Mouse (Mus musculus) heart, postnatal 14 days (tissue): ENCODE measurements around the gene Wwox. TPM values are rescaled to one million over a fixed set of nuclear protein-coding genes. Genes with fewer than 3 reads are reported as not detected.
"Not testable (repeated sequence)": the region's sequence is repeated elsewhere in the genome, so short reads cannot be mapped to it uniquely, and the experiment has no call there.

Source experiments
- DNase-seq, 2 experiments: peaks; one replicate each; pipeline ENCODE4 v3.0.0; 2021 to 2022
- intact Hi-C: fragments of 180-260 bp; cut with DNase I; formaldehyde crosslinking; loops from one replicate; pipeline ENCODE4 v1.15.1; 2025
- total RNA-seq, 2 experiments: library from RNA; stranded (reverse); gene quantifications; 2 replicates each; pipeline ENCODE4 v1.2.3; 2021

Wwox gene
- total RNA-seq, 2 experiments from 2014 or later = 5.6 to 6.5 TPM

GRCm38 (mm10) chr8:114816343-114816742, 376.9 kb downstream of the Wwox start:
- intact Hi-C loops = no loop called here
- DNase-seq = no peak

- intact Hi-C loops = no loop called here
- no peak for DNase-seq
Measured at GRCm38 (mm10) chr8:114816949-114817348, 377.5 kb downstream of the Wwox start.

GRCm38 (mm10) chr8:114821543-114821942, 382.1 kb downstream of the Wwox start:
- peak; percentile 68 for DNase-seq
- intact Hi-C loops = no loop called here

- no peak for DNase-seq
- intact Hi-C loops = no loop called here
Measured at GRCm38 (mm10) chr8:114825460-114825859, 386.0 kb downstream of the Wwox start.

- intact Hi-C loops = no loop called here
- DNase-seq = no peak
Measured at GRCm38 (mm10) chr8:114826991-114827390, 387.5 kb downstream of the Wwox start.

GRCm38 (mm10) chr8:114827810-114828209, 388.4 kb downstream of the Wwox start:
- intact Hi-C loops = not testable (repeated sequence)

GRCm38 (mm10) chr8:114831595-114831994, 392.1 kb downstream of the Wwox start:
- no peak for DNase-seq
- intact Hi-C loops = no loop called here

More at GRCm38 (mm10) chr8:114827810-114828209, 388.4 kb downstream of the Wwox start:
- not testable (repeated sequence) for DNase-seq

GRCm38 (mm10) chr8:114832251-114832774, 392.9 kb downstream of the Wwox start:
- intact Hi-C loops = no loop called here
- no peak for DNase-seq

- no peak for DNase-seq
- intact Hi-C loops = no loop called here
Measured at GRCm38 (mm10) chr8:114834730-114835129, 395.3 kb downstream of the Wwox start.

- DNase-seq = no peak
- intact Hi-C loops = no loop called here
Measured at GRCm38 (mm10) chr8:114839998-114840397, 400.5 kb downstream of the Wwox start.

- intact Hi-C loops = no loop called here
Measured at GRCm38 (mm10) chr8:114847666-114848065, 408.2 kb downstream of the Wwox start.

GRCm38 (mm10) chr8:114849461-114849860, 410.0 kb downstream of the Wwox start:
- no peak for DNase-seq
- intact Hi-C loops = no loop called here

More at GRCm38 (mm10) chr8:114847666-114848065, 408.2 kb downstream of the Wwox start:
- DNase-seq = no peak

- intact Hi-C loops = no loop called here
- no peak for DNase-seq
Measured at GRCm38 (mm10) chr8:114850014-114850870, 410.8 kb downstream of the Wwox start.

GRCm38 (mm10) chr8:114853765-114854164, 414.3 kb downstream of the Wwox start:
- intact Hi-C loops = no loop called here
- DNase-seq = no peak

GRCm38 (mm10) chr8:114855833-114856232, 416.4 kb downstream of the Wwox start:
- DNase-seq = no peak
- intact Hi-C loops = no loop called here

GRCm38 (mm10) chr8:114865911-114866310, 426.5 kb downstream of the Wwox start:
- DNase-seq = no peak
- intact Hi-C loops = no loop called here

GRCm38 (mm10) chr8:114869321-114869720, 429.9 kb downstream of the Wwox start:
- intact Hi-C loops = no loop called here
- no peak for DNase-seq

GRCm38 (mm10) chr8:114870410-114870809, 431.0 kb downstream of the Wwox start:
- intact Hi-C loops = no loop called here

GRCm38 (mm10) chr8:114872491-114872890, 433.0 kb downstream of the Wwox start:
- intact Hi-C loops = no loop called here
- DNase-seq = no peak

More at GRCm38 (mm10) chr8:114870410-114870809, 431.0 kb downstream of the Wwox start:
- DNase-seq = no peak

GRCm38 (mm10) chr8:114875161-114875560, 435.7 kb downstream of the Wwox start:
- intact Hi-C loops = no loop called here

GRCm38 (mm10) chr8:114876161-114876611, 436.7 kb downstream of the Wwox start:
- DNase-seq = no peak
- intact Hi-C loops = no loop called here

More at GRCm38 (mm10) chr8:114875161-114875560, 435.7 kb downstream of the Wwox start:
- DNase-seq = no peak
